Mouse (Mus musculus): Measurements from ENCODE around the gene Upp2.

- TF ChIP-seq CTCF (IDR thresholded peaks at IDR 0.05; ENCODE audit: low read depth, low read length): no peak
- TF ChIP-seq POLR2A (IDR thresholded peaks at IDR 0.05; ENCODE audit: borderline replicate concordance, low read depth, low read length): no peak
These were observed 995 bp downstream of the Upp2 start for GRCm38 (mm10) chr2:58567866-58568719.

Data from bone marrow macrophage, adult 2 months (primary cell).